Mouse (Mus musculus): ENCODE data around the gene Gm5426. TPM values are rescaled to one million over a fixed set of nuclear protein-coding genes. Genes with fewer than 3 reads are reported as not detected.
A peak's percentile ranks its signal among the peaks of the same experiment; 100 is the strongest.

Gm5426 gene
- polyA plus RNA-seq, 1 experiment from 2014 or later = not detected

- DNase-seq (ENCODE audit: low spot score) = no peak
- Histone ChIP-seq H3K4me1 (ENCODE audit: control insufficient read depth, insufficient read depth, low read length) (no peaks in the 10 kb centered on the region), H3K27ac (replicated peaks; ENCODE audit: low read depth, low read length) (no peak overlapping the region), H3K27me3 (replicated peaks; ENCODE audit: control insufficient read depth, insufficient read depth, low read length) (no peaks in the 10 kb centered on the region), H3K36me3 (ENCODE audit: control insufficient read depth, insufficient read depth, low read length) (no peaks in the 10 kb centered on the region), H3K4me2 (ENCODE audit: low read depth, low read length) (no peak overlapping the region), H3K9me3 (ENCODE audit: control insufficient read depth, low read length) (no peaks in the 10 kb centered on the region), H3K4me3 (ENCODE audit: low read depth, low read length) (no peak overlapping the region), H3K9ac (ENCODE audit: low read depth, low read length) (no peak overlapping the region)
- no peak for ATAC-seq (ENCODE audit: low read depth)
- 69% methylated on average over 12 of the region's 12 CpGs for WGBS
Observed at GRCm38 (mm10) chr10:96150401-96151116, 14.2 kb downstream of the Gm5426 start.

- H3K36me3 ChIP-seq (ENCODE audit: control insufficient read depth, insufficient read depth, low read length) = no peaks in the 10 kb centered on the region
- 26% methylated on average over 5 of the region's 5 CpGs for WGBS
- DNase-seq (ENCODE audit: low spot score) = no peak
- no peaks in the 10 kb centered on the region for H3K9me3 ChIP-seq (ENCODE audit: control insufficient read depth, low read length)
- H3K27ac ChIP-seq (replicated peaks; ENCODE audit: low read depth, low read length) = no peak overlapping the region
- no peak for ATAC-seq (ENCODE audit: low read depth)
- no peak overlapping the region for H3K4me2 ChIP-seq (ENCODE audit: low read depth, low read length)
- H3K27me3 ChIP-seq (replicated peaks; ENCODE audit: control insufficient read depth, insufficient read depth, low read length) = no peaks in the 10 kb centered on the region
- no peak overlapping the region for H3K9ac ChIP-seq (ENCODE audit: low read depth, low read length)
- no peak overlapping the region for H3K4me3 ChIP-seq (ENCODE audit: low read depth, low read length)
- H3K4me1 ChIP-seq (ENCODE audit: control insufficient read depth, insufficient read depth, low read length) = no peaks in the 10 kb centered on the region
Observed at GRCm38 (mm10) chr10:96153315-96153714, 16.9 kb downstream of the Gm5426 start.

- 53% methylated on average over 7 of the region's 7 CpGs for WGBS
- Histone ChIP-seq H3K36me3 (ENCODE audit: control insufficient read depth, insufficient read depth, low read length) (no peaks in the 10 kb centered on the region), H3K9ac (ENCODE audit: low read depth, low read length) (no peak overlapping the region), H3K27me3 (replicated peaks; ENCODE audit: control insufficient read depth, insufficient read depth, low read length) (no peaks in the 10 kb centered on the region), H3K4me3 (ENCODE audit: low read depth, low read length) (no peak overlapping the region), H3K4me2 (ENCODE audit: low read depth, low read length) (no peak overlapping the region), H3K27ac (replicated peaks; ENCODE audit: low read depth, low read length) (no peak overlapping the region; the same call in 1 of the 2 replicates), H3K9me3 (ENCODE audit: control insufficient read depth, low read length) (peaks cover 7% of the 10 kb centered on the region; the same call in 1 of the 2 replicates), H3K4me1 (ENCODE audit: control insufficient read depth, insufficient read depth, low read length) (no peaks in the 10 kb centered on the region)
- peak; percentile 55 for DNase-seq (ENCODE audit: low spot score)
- ATAC-seq (ENCODE audit: low read depth) = no peak
Observed at GRCm38 (mm10) chr10:96162975-96163706, 26.7 kb downstream of the Gm5426 start.

- no peak for DNase-seq (ENCODE audit: low spot score)
- no peaks in the 10 kb centered on the region for H3K4me1 ChIP-seq (ENCODE audit: control insufficient read depth, insufficient read depth, low read length)
- peaks cover 7% of the 10 kb centered on the region; the same call in 1 of the 2 replicates for H3K9me3 ChIP-seq (ENCODE audit: control insufficient read depth, low read length)
- H3K36me3 ChIP-seq (ENCODE audit: control insufficient read depth, insufficient read depth, low read length) = no peaks in the 10 kb centered on the region
- H3K4me3 ChIP-seq (ENCODE audit: low read depth, low read length) = no peak overlapping the region
- 89% methylated on average over 4 of the region's 4 CpGs for WGBS
- no peak for ATAC-seq (ENCODE audit: low read depth)
- H3K9ac ChIP-seq (ENCODE audit: low read depth, low read length) = no peak overlapping the region
- no peak overlapping the region for H3K4me2 ChIP-seq (ENCODE audit: low read depth, low read length)
- H3K27me3 ChIP-seq (replicated peaks; ENCODE audit: control insufficient read depth, insufficient read depth, low read length) = no peaks in the 10 kb centered on the region
- no peak overlapping the region; the same call in 1 of the 2 replicates for H3K27ac ChIP-seq (replicated peaks; ENCODE audit: low read depth, low read length)
Observed at GRCm38 (mm10) chr10:96163791-96164190, 27.4 kb downstream of the Gm5426 start.

- Histone ChIP-seq H3K27ac (replicated peaks; ENCODE audit: low read depth, low read length) (no peak overlapping the region), H3K36me3 (ENCODE audit: control insufficient read depth, insufficient read depth, low read length) (no peaks in the 10 kb centered on the region), H3K4me1 (ENCODE audit: control insufficient read depth, insufficient read depth, low read length) (no peaks in the 10 kb centered on the region), H3K9ac (ENCODE audit: low read depth, low read length) (no peak overlapping the region), H3K4me2 (ENCODE audit: low read depth, low read length) (no peak overlapping the region), H3K4me3 (ENCODE audit: low read depth, low read length) (no peak overlapping the region), H3K27me3 (replicated peaks; ENCODE audit: control insufficient read depth, insufficient read depth, low read length) (no peaks in the 10 kb centered on the region), H3K9me3 (ENCODE audit: control insufficient read depth, low read length) (peaks cover 7% of the 10 kb centered on the region; the same call in 1 of the 2 replicates)
- 65% methylated on average over 4 of the region's 4 CpGs for WGBS
- DNase-seq (ENCODE audit: low spot score) (no peak), ATAC-seq (ENCODE audit: low read depth) (no peak)
Observed at GRCm38 (mm10) chr10:96165260-96165659, 28.9 kb downstream of the Gm5426 start.

- H3K4me3 ChIP-seq (ENCODE audit: low read depth, low read length) = no peak overlapping the region
- H3K4me1 ChIP-seq (ENCODE audit: control insufficient read depth, insufficient read depth, low read length) = peaks cover 9% of the 10 kb centered on the region; the same call in 1 of the 2 replicates
- H3K9ac ChIP-seq (ENCODE audit: low read depth, low read length) = no peak overlapping the region
- H3K9me3 ChIP-seq (ENCODE audit: control insufficient read depth, low read length) = no peaks in the 10 kb centered on the region
- H3K27ac ChIP-seq (replicated peaks; ENCODE audit: low read depth, low read length) = no peak overlapping the region
- no peaks in the 10 kb centered on the region for H3K36me3 ChIP-seq (ENCODE audit: control insufficient read depth, insufficient read depth, low read length)
- 84% methylated on average over 4 of the region's 4 CpGs for WGBS
- DNase-seq (ENCODE audit: low spot score) (no peak), ATAC-seq (ENCODE audit: low read depth) (no peak)
- no peak overlapping the region for H3K4me2 ChIP-seq (ENCODE audit: low read depth, low read length)
- H3K27me3 ChIP-seq (replicated peaks; ENCODE audit: control insufficient read depth, insufficient read depth, low read length) = no peaks in the 10 kb centered on the region
Observed at GRCm38 (mm10) chr10:96168998-96169397, 32.6 kb downstream of the Gm5426 start.

- no peak overlapping the region for H3K9ac ChIP-seq (ENCODE audit: low read depth, low read length)
- H3K36me3 ChIP-seq (ENCODE audit: control insufficient read depth, insufficient read depth, low read length) = no peaks in the 10 kb centered on the region
- H3K4me3 ChIP-seq (ENCODE audit: low read depth, low read length) = no peak overlapping the region
- H3K4me1 ChIP-seq (ENCODE audit: control insufficient read depth, insufficient read depth, low read length) = peaks cover 10% of the 10 kb centered on the region; the same call in 1 of the 2 replicates
- no peak overlapping the region for H3K4me2 ChIP-seq (ENCODE audit: low read depth, low read length)
- no peaks in the 10 kb centered on the region for H3K27me3 ChIP-seq (replicated peaks; ENCODE audit: control insufficient read depth, insufficient read depth, low read length)
- no peaks in the 10 kb centered on the region for H3K9me3 ChIP-seq (ENCODE audit: control insufficient read depth, low read length)
- no peak overlapping the region for H3K27ac ChIP-seq (replicated peaks; ENCODE audit: low read depth, low read length)
- no peak for DNase-seq (ENCODE audit: low spot score)
- no peak for ATAC-seq (ENCODE audit: low read depth)
Observed at GRCm38 (mm10) chr10:96171546-96171945, 35.1 kb downstream of the Gm5426 start.

- H3K27me3 ChIP-seq (replicated peaks; ENCODE audit: control insufficient read depth, insufficient read depth, low read length) = no peaks in the 10 kb centered on the region
- peaks cover 10% of the 10 kb centered on the region; the same call in 1 of the 2 replicates for H3K4me1 ChIP-seq (ENCODE audit: control insufficient read depth, insufficient read depth, low read length)
- H3K4me3 ChIP-seq (ENCODE audit: low read depth, low read length) = no peak overlapping the region
- 34% methylated on average over 4 of the region's 4 CpGs for WGBS
- no peak overlapping the region for H3K4me2 ChIP-seq (ENCODE audit: low read depth, low read length)
- H3K9ac ChIP-seq (ENCODE audit: low read depth, low read length) = no peak overlapping the region
- no peak overlapping the region for H3K27ac ChIP-seq (replicated peaks; ENCODE audit: low read depth, low read length)
- ATAC-seq (ENCODE audit: low read depth) (no peak), DNase-seq (ENCODE audit: low spot score) (peak; percentile 42)
- H3K36me3 ChIP-seq (ENCODE audit: control insufficient read depth, insufficient read depth, low read length) = no peaks in the 10 kb centered on the region
- no peaks in the 10 kb centered on the region for H3K9me3 ChIP-seq (ENCODE audit: control insufficient read depth, low read length)
Observed at GRCm38 (mm10) chr10:96172964-96173363, 36.6 kb downstream of the Gm5426 start.
